Mouse (Mus musculus): ENCODE results near the gene Nup214. TPM values are rescaled to one million over a fixed set of nuclear protein-coding genes. Genes with fewer than 3 reads are reported as not detected.

Nup214 gene
- polyA plus RNA-seq, 2 experiments = 13.5 to 33.6 TPM

- Histone ChIP-seq H3K4me3 (ENCODE audit: insufficient read depth in 1 of 2, low read depth in 2 of 2, low read length in 2 of 2) (no peak overlapping the region), H3K4me2 (ENCODE audit: low read depth) (no peak overlapping the region), H3K36me3 (replicated peaks; ENCODE audit: control insufficient read depth, insufficient read depth, low read depth) (no peaks in the 10 kb centered on the region), H3K27me3 (ENCODE audit: control insufficient read depth, insufficient read depth, low read length) (peaks cover 13% of the 10 kb centered on the region), H3K9me3 (ENCODE audit: control insufficient read depth, low read length) (no peaks in the 10 kb centered on the region), H3K4me1 (replicated peaks; ENCODE audit: control insufficient read depth in 2 of 2, insufficient read depth in 2 of 2, low read length in 1 of 2) (peaks cover 18 to 23% of the 10 kb centered on the region in 2 experiments), H3K27ac (no peak overlapping the region), H3K9ac (replicated peaks) (no peak overlapping the region)
- ATAC-seq (ENCODE audit: insufficient read depth) (no peak), DNase-seq (ENCODE audit: low read depth in 3 of 3, low spot score in 3 of 3) (no peak)
- WGBS (ENCODE audit: insufficient replicate concordance) = 39% methylated on average over 3 of the region's 3 CpGs
- TF ChIP-seq EP300 (IDR thresholded peaks at IDR 0.05; ENCODE audit: low read depth) (no peak), CTCF (IDR thresholded peaks at IDR 0.05; ENCODE audit: low read depth) (no peak)
Observed at GRCm38 (mm10) chr2:32089606-32090005, 115.4 kb downstream of the Nup214 start.

- Histone ChIP-seq H3K4me2 (ENCODE audit: low read depth) (no peak overlapping the region), H3K27me3 (ENCODE audit: control insufficient read depth, insufficient read depth, low read length) (peaks cover 13% of the 10 kb centered on the region), H3K9ac (replicated peaks) (no peak overlapping the region), H3K27ac (no peak overlapping the region), H3K4me1 (replicated peaks; ENCODE audit: control insufficient read depth in 2 of 2, insufficient read depth in 2 of 2, low read length in 1 of 2) (peaks cover 14 to 20% of the 10 kb centered on the region in 2 experiments), H3K9me3 (ENCODE audit: control insufficient read depth, low read length) (no peaks in the 10 kb centered on the region), H3K4me3 (ENCODE audit: insufficient read depth in 1 of 2, low read depth in 2 of 2, low read length in 2 of 2) (no peak overlapping the region), H3K36me3 (replicated peaks; ENCODE audit: control insufficient read depth, insufficient read depth, low read depth) (no peaks in the 10 kb centered on the region)
- 66% methylated on average over 2 of the region's 2 CpGs for WGBS (ENCODE audit: insufficient replicate concordance)
- DNase-seq (ENCODE audit: low read depth in 3 of 3, low spot score in 3 of 3) = no peak
- TF ChIP-seq EP300 (IDR thresholded peaks at IDR 0.05; ENCODE audit: low read depth) (no peak), CTCF (IDR thresholded peaks at IDR 0.05; ENCODE audit: low read depth) (no peak)
- ATAC-seq (ENCODE audit: insufficient read depth) = no peak
Observed at GRCm38 (mm10) chr2:32090145-32090544, 115.9 kb downstream of the Nup214 start.

- Histone ChIP-seq H3K27me3 (ENCODE audit: control insufficient read depth, insufficient read depth, low read length) (peaks cover 13% of the 10 kb centered on the region), H3K4me1 (replicated peaks; ENCODE audit: control insufficient read depth in 2 of 2, insufficient read depth in 2 of 2, low read length in 1 of 2) (peaks cover 6 to 13% of the 10 kb centered on the region in 2 experiments), H3K9me3 (ENCODE audit: control insufficient read depth, low read length) (no peaks in the 10 kb centered on the region), H3K27ac (no peak overlapping the region), H3K36me3 (replicated peaks; ENCODE audit: control insufficient read depth, insufficient read depth, low read depth) (no peaks in the 10 kb centered on the region), H3K4me3 (ENCODE audit: insufficient read depth in 1 of 2, low read depth in 2 of 2, low read length in 2 of 2) (no peak overlapping the region), H3K4me2 (ENCODE audit: low read depth) (no peak overlapping the region), H3K9ac (replicated peaks) (no peak overlapping the region)
- WGBS (ENCODE audit: insufficient replicate concordance) = 55% methylated on average over 3 of the region's 3 CpGs
- no peak for DNase-seq (ENCODE audit: low read depth in 3 of 3, low spot score in 3 of 3)
- TF ChIP-seq CTCF (IDR thresholded peaks at IDR 0.05; ENCODE audit: low read depth) (no peak), EP300 (IDR thresholded peaks at IDR 0.05; ENCODE audit: low read depth) (no peak)
- no peak for ATAC-seq (ENCODE audit: insufficient read depth)
Observed at GRCm38 (mm10) chr2:32091956-32092355, 117.7 kb downstream of the Nup214 start.

- H3K9me3 ChIP-seq (ENCODE audit: control insufficient read depth, low read length) = no peaks in the 10 kb centered on the region
- no peak overlapping the region; the same call in 1 of the 2 replicates for H3K9ac ChIP-seq (replicated peaks)
- H3K36me3 ChIP-seq (replicated peaks; ENCODE audit: control insufficient read depth, insufficient read depth, low read depth) = no peaks in the 10 kb centered on the region
- TF ChIP-seq CTCF (IDR thresholded peaks at IDR 0.05; ENCODE audit: low read depth) = no peak
- TF ChIP-seq EP300 (IDR thresholded peaks at IDR 0.05; ENCODE audit: low read depth) = no peak
- H3K4me2 ChIP-seq (ENCODE audit: low read depth) = no peak overlapping the region
- ATAC-seq (ENCODE audit: insufficient read depth) (0 out of 2 replicates have a peak, but pooled peaks have one; percentile 25), DNase-seq (ENCODE audit: low read depth in 3 of 3, low spot score in 3 of 3) (no peak)
- no peaks in the 10 kb centered on the region for H3K27me3 ChIP-seq (ENCODE audit: control insufficient read depth, insufficient read depth, low read length)
- H3K27ac ChIP-seq = no peak overlapping the region; the same call in 1 of the 2 replicates
- H3K4me3 ChIP-seq (ENCODE audit: insufficient read depth in 1 of 2, low read depth in 2 of 2, low read length in 2 of 2) = no peak overlapping the region
- 57% methylated on average over 7 of the region's 7 CpGs for WGBS (ENCODE audit: insufficient replicate concordance)
- H3K4me1 ChIP-seq (replicated peaks; ENCODE audit: control insufficient read depth in 2 of 2, insufficient read depth in 2 of 2, low read length in 1 of 2) = peaks cover 14 to 18% of the 10 kb centered on the region in 2 experiments
Observed at GRCm38 (mm10) chr2:32094001-32094707, 119.9 kb downstream of the Nup214 start.

- Histone ChIP-seq H3K4me3 (ENCODE audit: insufficient read depth in 1 of 2, low read depth in 2 of 2, low read length in 2 of 2) (peak within 1 kb of the TSS; percentile 27 to 33), H3K4me2 (ENCODE audit: low read depth) (peak within 1 kb of the TSS; percentile 41), H3K9ac (replicated peaks) (peak within 1 kb of the TSS; percentile 25; the same call in 1 of the 2 replicates), H3K27ac (no peak within 1 kb of the TSS; the same call in 1 of the 2 replicates), H3K27me3 (ENCODE audit: control insufficient read depth, insufficient read depth, low read length) (no peaks in the 10 kb centered on the region), H3K4me1 (replicated peaks; ENCODE audit: control insufficient read depth in 2 of 2, insufficient read depth in 2 of 2, low read length in 1 of 2) (peaks cover 14 to 21% of the 10 kb centered on the region in 2 experiments), H3K36me3 (replicated peaks; ENCODE audit: control insufficient read depth, insufficient read depth, low read depth) (no peaks in the 10 kb centered on the region), H3K9me3 (ENCODE audit: control insufficient read depth, low read length) (no peaks in the 10 kb centered on the region)
- ATAC-seq (ENCODE audit: insufficient read depth) (peak; percentile 23; the same call in 1 of the 2 replicates), DNase-seq (ENCODE audit: low read depth in 3 of 3, low spot score in 3 of 3) (no peak)
- no peak for TF ChIP-seq CTCF (IDR thresholded peaks at IDR 0.05; ENCODE audit: low read depth)
- TF ChIP-seq EP300 (IDR thresholded peaks at IDR 0.05; ENCODE audit: low read depth) = no peak
- 56% methylated on average over 22 of the region's 22 CpGs for WGBS (ENCODE audit: insufficient replicate concordance)
Observed at GRCm38 (mm10) chr2:32095351-32096121, 121.3 kb downstream of the Nup214 start, which contains the start of gene Plpp7. Plpp7 (plus strand) TSS chr2:32095528.

All from liver, embryonic 14.5 days (tissue).